Mouse (Mus musculus) cortical plate, adult 2 months (tissue): ENCODE data around the gene Gm17662.

Experiments used
- CTCF ChIP-seq: fragments of 200-500 bp; IDR thresholded peaks from 2 replicates; pipeline ENCODE4 v1.5.1; 2011; ENCODE audit warnings: mild to moderate bottlenecking, control low read depth, low read length; ENCODE audit not compliant: insufficient read depth; ENCODE audit errors: extremely low read depth
- POLR2A ChIP-seq: fragments of 200-500 bp; IDR thresholded peaks from 2 replicates; pipeline ENCODE4 v1.6.1; 2011; ENCODE audit warnings: mild to moderate bottlenecking, low read length, control low read depth; ENCODE audit not compliant: insufficient read depth; ENCODE audit errors: extremely low read depth

- TF ChIP-seq POLR2A (no peak), CTCF (no peak)
Measured at GRCm38 (mm10) chr4:104816519-104817232, 40.5 kb upstream of the Gm17662 start.
